Mouse (Mus musculus) layer of hippocampus, adult 18-20 months (tissue): ENCODE results near the gene Rangrf. TPM values are rescaled to one million over a fixed set of nuclear protein-coding genes. Genes with fewer than 3 reads are reported as not detected.
A peak's percentile ranks its signal among the peaks of the same experiment; 100 is the strongest.
"Not testable (repeated sequence)": the region's sequence is repeated elsewhere in the genome, so short reads cannot be mapped to it uniquely, and the experiment has no call there.

Experiments used
- DNase-seq, 2 experiments: peaks; one replicate each; pipeline ENCODE4 v3.0.0; 2022; ENCODE audit warnings: low spot score in 2 of 2
- microRNA-seq, 2 experiments: library from miRNA; unstranded; fragments of <30 nt; microRNA quantifications; one replicate each; pipeline ENCODE4 v1.2.0; 2021
- total RNA-seq, 2 experiments: library from RNA; stranded (reverse); gene quantifications; 2 replicates each; pipeline ENCODE4 v1.2.3; 2021

The Rangrf gene
- total RNA-seq, 2 experiments from 2014 or later = 16.9 to 19.4 TPM

DNA sequence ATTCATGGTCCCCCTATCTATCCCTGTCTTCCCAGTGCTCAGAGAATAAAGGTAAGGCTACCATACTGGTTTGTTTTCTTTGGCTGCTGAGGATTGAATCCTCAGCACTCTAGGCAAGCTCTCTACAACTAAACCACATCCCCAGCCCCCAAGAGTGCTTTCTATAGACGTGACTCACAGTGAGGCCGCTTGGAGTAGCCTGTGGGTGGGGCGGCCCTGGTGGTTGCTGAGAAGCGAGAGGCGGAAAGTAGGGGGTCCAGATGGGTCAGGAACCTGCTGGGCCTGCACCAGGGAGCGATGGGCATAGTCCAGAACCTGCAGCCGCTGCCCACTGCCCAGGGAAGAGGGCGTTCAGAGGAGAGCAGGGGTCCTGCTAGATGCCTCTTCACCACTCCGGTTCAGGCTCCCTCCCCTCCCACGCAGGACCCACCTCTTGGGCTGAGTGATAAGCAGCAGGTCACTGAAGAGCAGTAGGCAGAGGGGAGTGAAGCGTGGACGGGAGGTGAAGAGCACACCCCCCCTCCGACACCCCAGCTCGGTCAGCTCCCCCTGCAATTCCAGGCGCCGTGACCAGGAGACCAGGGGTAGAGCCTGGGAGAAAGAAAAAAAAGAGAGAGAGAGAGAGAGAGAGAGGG, 28.1 kb downstream of the Rangrf start:
- peak in 1 of 2 experiments; percentile 46 for DNase-seq

DNA sequence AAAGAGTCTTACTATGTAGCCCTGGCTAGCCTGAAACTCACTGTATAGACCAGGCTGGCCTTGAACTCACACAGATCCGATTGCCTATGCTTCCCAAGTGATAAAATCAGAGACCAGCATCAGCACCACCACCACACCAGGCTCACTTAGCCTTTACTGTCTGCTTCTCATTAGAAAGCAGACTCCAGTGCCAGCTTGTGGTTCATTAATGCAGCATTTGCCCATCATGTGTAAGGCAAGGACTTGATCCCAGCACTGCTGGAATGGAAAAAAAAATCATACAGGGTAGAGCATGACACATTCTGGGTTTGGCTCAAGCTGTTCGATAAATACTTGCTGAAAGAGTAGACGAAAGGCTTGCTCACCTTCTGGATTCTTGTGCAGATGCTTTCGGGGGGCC, 29.0 kb downstream of the Rangrf start:
- no peak for DNase-seq

DNA sequence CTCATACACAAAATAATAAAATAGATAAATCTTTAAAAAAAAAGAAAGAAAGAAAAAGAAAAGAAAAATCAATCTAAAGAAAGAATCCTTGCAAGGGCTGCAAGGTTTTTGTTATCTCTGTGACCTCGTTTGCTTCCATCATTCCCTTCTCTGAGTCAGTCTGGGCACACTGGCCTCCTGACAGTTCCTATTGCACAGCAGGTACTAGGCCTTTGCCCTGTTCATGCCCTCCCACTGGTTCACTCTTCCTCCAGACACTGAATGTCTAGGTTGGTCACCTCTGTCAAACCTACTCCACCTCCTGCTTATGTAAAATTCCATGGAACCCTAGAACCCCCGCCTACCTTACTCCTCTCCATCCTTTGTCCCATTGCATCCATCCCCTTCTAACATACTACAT, 29.7 kb downstream of the Rangrf start:
- DNase-seq = no peak

DNA sequence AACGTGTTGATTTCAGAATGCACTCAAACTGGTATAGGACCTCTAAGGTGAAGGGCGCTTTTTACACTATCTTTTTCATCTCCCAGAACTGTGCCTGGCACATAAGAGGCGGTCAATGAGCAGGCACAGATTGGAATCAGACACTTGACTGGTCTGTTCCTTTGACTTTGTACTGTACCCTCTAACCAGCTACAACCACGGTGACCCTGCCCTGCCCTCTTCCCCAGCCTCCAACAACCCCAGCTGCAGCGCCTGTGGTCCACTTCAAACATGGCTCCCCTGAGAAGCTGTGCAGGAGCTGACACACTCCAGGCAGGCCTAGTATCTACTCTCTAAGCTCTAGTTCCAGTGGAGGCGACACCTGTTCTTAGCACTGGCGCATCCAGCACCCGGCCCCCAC, 32.3 kb downstream of the Rangrf start:
- no peak for DNase-seq

DNA sequence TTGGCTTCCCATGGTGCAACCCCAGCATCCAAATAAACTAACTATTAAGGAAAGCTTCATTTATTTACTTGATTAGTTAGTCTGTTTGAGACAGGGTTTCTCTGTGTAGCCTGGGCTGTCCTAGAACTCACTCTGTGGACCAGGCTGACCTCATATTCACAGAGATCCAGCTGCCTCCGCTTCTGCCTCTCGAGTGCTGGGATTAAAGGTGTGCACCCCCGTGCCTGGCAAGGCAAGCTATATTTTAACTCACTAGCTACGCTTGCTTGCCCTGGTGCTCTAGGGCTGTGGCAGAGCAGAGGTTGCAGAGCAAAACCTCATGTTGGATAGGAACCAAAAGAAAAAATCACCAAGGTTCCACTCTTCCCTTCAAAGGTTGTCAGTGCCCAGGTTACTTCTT, 34.5 kb downstream of the Rangrf start:
- peak in 1 of 2 experiments; percentile 5 for DNase-seq

DNA sequence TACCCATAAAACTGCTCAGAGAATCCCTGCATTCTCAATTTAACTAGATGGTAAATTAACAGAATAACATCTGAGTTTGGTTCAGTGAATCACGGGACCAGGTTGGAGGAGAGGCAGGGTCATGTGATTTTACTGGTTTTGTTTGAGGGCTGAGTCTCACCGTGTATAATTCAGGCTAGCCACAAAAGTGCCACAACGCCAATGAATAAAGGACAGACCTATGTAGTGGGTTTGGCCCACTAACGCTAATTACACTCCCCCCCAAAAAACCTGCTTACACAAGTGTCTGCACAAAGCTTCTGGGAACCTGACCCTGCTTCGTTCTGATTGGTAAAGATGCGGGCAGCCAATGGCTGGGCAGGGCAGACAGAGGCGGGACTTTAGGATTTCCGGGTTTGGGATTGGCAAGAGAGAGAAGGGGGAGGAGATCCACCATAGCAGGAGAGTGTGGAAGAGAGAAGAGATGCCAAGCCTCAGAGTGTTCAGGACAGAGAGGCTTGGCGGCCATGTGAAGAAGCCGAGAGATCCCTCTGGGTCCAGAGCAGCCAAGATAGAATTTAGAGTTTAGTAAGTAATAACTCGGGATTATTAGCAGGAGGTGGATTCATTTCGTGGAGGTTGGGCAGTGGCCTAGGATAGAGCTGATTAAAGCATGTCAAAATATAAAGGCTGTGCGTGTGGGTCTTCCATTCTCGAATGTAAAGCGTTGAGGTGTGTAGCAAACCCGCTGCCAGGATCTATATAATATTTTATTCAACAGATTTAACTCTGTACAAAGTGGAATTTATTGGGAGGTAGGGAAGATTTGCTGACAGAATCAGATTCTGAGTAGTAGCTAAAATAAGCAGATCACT, 35.3 kb downstream of the Rangrf start:
- peak; percentile 86 to 93 for DNase-seq

DNA sequence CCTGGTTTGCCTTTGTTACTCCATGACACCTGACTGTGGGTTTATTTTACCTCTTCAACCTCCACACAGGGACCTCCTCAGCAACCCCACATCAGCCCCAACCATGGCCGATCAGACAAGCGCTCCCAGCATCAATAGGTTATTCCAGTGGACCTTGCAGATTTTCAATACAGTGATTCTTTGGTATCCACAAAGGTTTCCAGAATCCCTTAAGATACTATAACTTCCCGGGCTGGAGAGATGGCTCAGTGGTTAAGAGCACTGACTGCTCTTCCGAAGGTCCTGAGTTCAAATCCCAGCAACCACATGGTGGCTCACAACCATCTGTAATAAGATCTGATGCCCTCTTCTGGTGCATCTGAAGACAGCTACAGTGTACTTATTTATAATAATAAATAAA, 38.0 kb downstream of the Rangrf start:
- not testable (repeated sequence) for DNase-seq

DNA sequence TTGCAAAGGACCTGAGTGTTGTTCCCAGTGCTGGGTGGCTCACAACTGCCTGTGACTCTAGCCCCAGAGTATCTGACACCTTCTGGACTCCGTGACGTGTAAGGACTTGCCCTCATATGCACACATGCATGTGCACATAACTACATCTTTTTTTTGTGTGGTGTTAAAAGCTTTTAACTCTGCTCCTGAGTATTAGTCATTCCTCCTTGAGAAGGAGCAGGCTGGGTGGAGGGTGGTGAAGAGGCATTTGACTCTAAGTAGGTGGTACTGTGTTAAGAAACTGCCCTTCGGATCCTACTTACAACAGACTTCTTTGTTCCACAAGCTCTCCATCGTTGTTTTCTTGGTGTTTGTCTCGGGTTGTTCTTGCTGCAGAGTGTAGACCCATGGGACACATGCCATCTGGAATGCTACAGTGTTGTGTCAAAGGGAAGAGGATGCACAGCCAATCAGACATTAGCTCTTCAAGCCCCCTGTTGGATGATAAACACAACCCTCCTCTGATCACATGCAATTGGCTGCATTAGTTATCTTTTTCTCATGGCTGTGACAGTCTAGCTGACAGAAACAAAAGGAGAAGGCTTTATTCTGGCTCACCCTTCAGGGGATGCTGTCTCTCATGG, 41.0 kb downstream of the Rangrf start:
- no peak for DNase-seq

DNA sequence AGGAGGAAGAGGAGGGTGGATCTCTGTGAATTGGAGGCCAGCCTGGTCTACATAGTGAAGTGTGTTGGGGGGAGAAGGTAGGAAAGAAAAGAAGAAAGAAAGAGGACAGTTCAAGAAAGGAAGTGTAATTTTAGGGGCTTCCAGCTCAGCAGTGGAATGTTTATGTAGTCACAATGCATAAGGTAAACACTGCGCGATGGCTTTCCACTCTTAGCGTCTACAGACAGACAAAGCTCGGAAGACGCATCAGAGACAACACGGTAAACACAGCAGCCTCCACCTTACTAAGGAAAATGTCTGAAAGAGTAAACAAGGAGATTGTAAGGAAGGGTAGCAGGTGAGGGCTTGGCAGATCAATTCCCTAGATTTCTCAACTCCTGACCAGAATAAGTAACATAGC, 45.0 kb downstream of the Rangrf start:
- no peak for DNase-seq

DNA sequence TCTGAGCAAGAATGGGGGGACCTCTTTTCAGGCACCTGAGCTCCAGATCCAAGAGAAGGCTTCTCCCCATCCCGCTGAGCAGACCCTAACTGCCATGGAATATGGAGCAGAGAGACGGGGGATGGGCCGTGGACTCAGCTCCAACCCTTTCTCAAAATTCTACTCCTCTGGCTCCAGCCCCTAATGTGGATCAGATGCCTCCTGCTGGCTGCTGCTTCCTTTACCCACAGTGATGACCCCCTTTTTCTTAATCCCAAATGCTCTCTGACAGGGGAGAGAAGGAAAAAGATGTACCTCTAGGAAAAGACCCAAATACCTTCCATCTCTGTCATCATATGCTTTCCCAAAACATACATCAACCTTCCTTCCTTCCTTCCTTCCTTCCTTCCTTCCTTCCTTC, 48.0 kb downstream of the Rangrf start, which contains the start of gene Odf4:
Gene Odf4, minus strand, starts transcription at position 101 of the 400 bp plus-strand sequence.
- DNase-seq = no peak

DNA sequence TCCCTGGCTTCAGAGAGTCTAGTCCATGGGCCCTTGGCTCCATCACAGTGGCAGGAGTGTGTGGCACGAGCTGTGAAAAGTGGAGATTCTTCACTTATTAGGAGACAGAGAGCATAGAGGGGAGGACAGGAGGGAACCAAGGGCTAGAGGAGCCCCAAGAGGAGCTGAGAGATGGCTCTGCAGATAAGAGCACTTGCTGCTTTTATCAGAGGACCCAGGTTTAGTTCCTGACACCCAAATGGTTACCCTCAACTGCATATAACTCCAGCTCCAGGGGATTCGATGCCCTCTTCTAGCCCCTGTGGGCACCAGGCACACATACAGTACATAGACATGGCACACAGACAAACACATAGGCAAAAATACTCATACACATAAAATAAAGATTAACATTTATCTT, 50.2 kb downstream of the Rangrf start:
- no peak for DNase-seq

DNA sequence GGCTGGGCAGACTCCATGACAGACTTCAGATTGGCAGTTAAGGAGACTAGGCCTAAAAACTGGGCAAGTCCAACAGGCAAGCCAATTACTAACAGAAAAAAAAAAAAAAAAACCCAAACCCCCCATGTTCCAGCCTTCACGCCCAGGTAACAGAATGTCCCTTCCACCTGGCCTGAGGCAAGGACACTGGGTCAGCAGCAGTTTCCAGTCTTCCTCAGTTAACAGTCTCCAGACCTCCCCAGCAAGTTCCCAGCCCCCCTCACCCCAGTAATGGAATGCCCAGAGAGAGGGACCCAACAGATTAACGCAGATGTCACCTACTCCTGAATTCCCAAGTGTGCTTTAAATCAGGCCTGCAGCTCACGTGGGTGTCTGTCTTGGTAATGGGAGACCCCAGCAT, 51.8 kb downstream of the Rangrf start:
- no peak for DNase-seq

Small RNA genes within 50 kb of the gene (microRNA-seq; reads per million reads assigned to microRNA genes)
- 0 to 1.2 reads per million in 2 experiments for gene Mir3062

Other genes starting within 250 kb of the Rangrf start
- 10 to 100 TPM; 95.9 to 98.2 TPM for gene Ndel1, start 103.3 kb downstream of the Rangrf start, total RNA-seq
- gene Rnf222, start 86.6 kb downstream of the Rangrf start, total RNA-seq = not detected
- gene Rpl26, start 73.6 kb downstream of the Rangrf start, total RNA-seq = 100 to 1,000 TPM; 802 to 835 TPM
- not detected for gene Odf4, start 48.1 kb downstream of the Rangrf start, total RNA-seq
- 1 to 10 TPM; 9.3 to 9.6 TPM for gene Arhgef15, start 17.7 kb downstream of the Rangrf start, total RNA-seq
- 1 to 10 TPM; 4.2 to 5.3 TPM for gene Slc25a35, start 7.1 kb downstream of the Rangrf start, total RNA-seq
- 10 to 100 TPM; 22.1 to 23.4 TPM for gene Pfas, start 33.3 kb upstream of the Rangrf start, total RNA-seq
- gene Ctc1, start 40.7 kb upstream of the Rangrf start, total RNA-seq = 10 to 100 TPM; 34.3 to 39.2 TPM
- not detected for gene Aurkb, start 70.5 kb upstream of the Rangrf start, total RNA-seq
- 10 to 100 TPM; 32.9 to 36.4 TPM for gene Borcs6, start 84.5 kb upstream of the Rangrf start, total RNA-seq
- 10 to 100 TPM; 15.2 to 21.0 TPM for gene Tmem107, start 95.6 kb upstream of the Rangrf start, total RNA-seq
- 1,000 to 10,000 TPM in 1 of 2 experiments, 100 to 1,000 TPM in 1; 995 to 1,010 TPM for gene Vamp2, start 113.3 kb upstream of the Rangrf start, total RNA-seq
- 100 to 1,000 TPM in 1 of 2 experiments, 10 to 100 TPM in 1; 92.9 to 115 TPM for gene Per1, start 120.0 kb upstream of the Rangrf start, total RNA-seq
- gene Hes7, start 145.2 kb upstream of the Rangrf start, total RNA-seq = 1 to 10 TPM; 1.1 to 1.6 TPM
- 1 to 10 TPM; 1.3 to 1.6 TPM for gene 9130213A22Rik, start 147.4 kb upstream of the Rangrf start, total RNA-seq
- gene Aloxe3, start 150.7 kb upstream of the Rangrf start, total RNA-seq = 1 to 10 TPM; 8.6 to 9.1 TPM
- gene Alox12b, start 181.8 kb upstream of the Rangrf start, total RNA-seq = 10 to 100 TPM; 10.7 to 18.4 TPM
- 10 to 100 TPM in 1 of 2 experiments, 1 to 10 TPM in 1; 8.6 to 10.1 TPM for gene Alox8, start 222.7 kb upstream of the Rangrf start, total RNA-seq